Mouse (Mus musculus): ENCODE measurements around the gene Nudt17.

DNA sequence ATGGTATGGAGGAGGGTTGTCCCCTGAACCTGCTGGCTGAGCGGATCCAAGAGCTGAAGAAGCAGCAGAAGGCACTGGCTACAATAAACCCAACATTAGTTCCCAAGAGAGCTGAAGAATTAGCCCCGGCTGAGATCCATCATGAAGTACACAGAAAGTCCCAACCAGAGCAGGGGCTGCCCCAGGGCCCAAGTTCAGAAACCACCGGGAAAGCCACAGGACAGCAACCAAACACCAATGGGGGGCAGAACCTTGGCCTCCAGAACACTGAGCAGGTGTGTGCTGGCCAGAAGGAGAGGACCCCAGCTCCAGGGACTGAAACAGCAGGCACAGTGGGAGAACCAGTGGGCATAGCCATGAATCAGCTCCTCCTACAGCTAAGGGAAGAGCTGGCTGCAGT lies 24.9 kb downstream of the Nudt17 start:
- no peak for TF ChIP-seq POLR2A (IDR thresholded peaks at IDR 0.05; ENCODE audit: borderline replicate concordance, extremely low read depth, low read depth, low read length)
- TF ChIP-seq CTCF (IDR thresholded peaks at IDR 0.05; ENCODE audit: insufficient read depth, low read length), result no peak

Measured in lung, adult 2 months (tissue).